Mouse (Mus musculus): ENCODE measurements around the gene Olfr745.

Gene Olfr745

GRCm38 (mm10) chr14:50639088-50639487, at the start of gene Olfr745:
Olfr745 (plus strand) TSS chr14:50639388.
- DNase-seq, result no peak

- DNase-seq, result no peak
These were observed 24.6 kb upstream of the Olfr745 start, which contains the start of gene Olfr744 for GRCm38 (mm10) chr14:50614579-50614978. Olfr744 (plus strand) TSS chr14:50614879.

- DNase-seq, result no peak
These were observed 7.6 kb downstream of the Olfr745 start, which contains the start of gene Olfr746 for GRCm38 (mm10) chr14:50646783-50647182. Olfr746 (plus strand) TSS chr14:50647083.

- no peak for DNase-seq
These were observed 53.9 kb downstream of the Olfr745 start, which contains the start of gene Olfr747 for GRCm38 (mm10) chr14:50693106-50693505. Olfr747 (minus strand) TSS chr14:50693206.
